Comparison of ENCODE assay signal across 8 mouse cellular contexts in genomic region chr4:136021549-136022047, GRCm38 (mm10). TPM values are rescaled to one million over a fixed set of nuclear protein-coding genes. Genes with fewer than 3 reads are reported as not detected.
DNase-seq lines count a peak whose midpoint lies in the region; ATAC-seq and TF ChIP-seq lines count a peak whose summit lies in the region.

TSS of gene Eloa (minus strand) at chr4:136021763.

- DNase-seq in CD4-positive helper T cell, adult 2 months (ENCODE audit: low read depth, low spot score), result peak; percentile 100
- DNase-seq in brain, embryonic 18.5 days (ENCODE audit: low read depth, low spot score), result peak; percentile 94
- peak; percentile 100 for DNase-seq in kidney, postnatal 0 days (ENCODE audit: low spot score)
- DNase-seq in liver, embryonic 11.5 days (ENCODE audit: low spot score), result peak; percentile 100
- DNase-seq in naive thymus-derived CD4-positive, alpha-beta T cell, adult 2 months (ENCODE audit: low read depth), result peak; percentile 100

- under 1% methylated on average over 41 of the region's 48 CpGs for WGBS in heart, embryonic 12.5 days
- under 1% methylated on average over 46 of the region's 48 CpGs for WGBS in kidney, postnatal 0 days
- WGBS in liver, embryonic 11.5 days, result under 1% methylated on average over 48 of the region's 48 CpGs
- under 1% methylated on average over 47 of the region's 48 CpGs for WGBS in stomach, embryonic 14.5 days

- H3K4me1 ChIP-seq in heart, embryonic 12.5 days (replicated peaks), result peaks cover 14% of the 10 kb centered on the region
- H3K4me1 ChIP-seq in kidney, postnatal 0 days (replicated peaks; ENCODE audit: insufficient read depth, low read length), result peaks cover 8% of the 10 kb centered on the region; the same call in 1 of the 2 replicates
- peaks cover 11% of the 10 kb centered on the region for H3K4me1 ChIP-seq in liver, embryonic 11.5 days (replicated peaks; ENCODE audit: control insufficient read depth, insufficient read depth, low read length)
- peaks cover 9% of the 10 kb centered on the region; the same call in 1 of the 2 replicates for H3K4me1 ChIP-seq in stomach, embryonic 14.5 days (ENCODE audit: control insufficient read depth, insufficient read depth, low read length)

- ATAC-seq in erythroid progenitor cell, adult 5-6 weeks (replicated peaks; ENCODE audit: low FRiP score, poor library complexity, severe bottlenecking), result peak; percentile 98
- peak; percentile 100 for ATAC-seq in heart, embryonic 12.5 days (ENCODE audit: insufficient number of reproducible peaks, low FRiP score)
- ATAC-seq in kidney, postnatal 0 days (replicated peaks; ENCODE audit: low FRiP score, low read depth), result peak; percentile 98
- ATAC-seq in liver, embryonic 11.5 days (replicated peaks; ENCODE audit: low FRiP score), result peak; percentile 98
- ATAC-seq in stomach, embryonic 14.5 days (ENCODE audit: insufficient number of reproducible peaks, insufficient read depth, low FRiP score, low read depth), result peak; percentile 99

- H3K9me3 ChIP-seq in heart, embryonic 12.5 days (replicated peaks), result no peaks in the 10 kb centered on the region
- no peaks in the 10 kb centered on the region for H3K9me3 ChIP-seq in kidney, postnatal 0 days (replicated peaks; ENCODE audit: low read length)
- H3K9me3 ChIP-seq in liver, embryonic 11.5 days (ENCODE audit: control insufficient read depth, low read length), result no peaks in the 10 kb centered on the region
- no peaks in the 10 kb centered on the region for H3K9me3 ChIP-seq in stomach, embryonic 14.5 days (ENCODE audit: control insufficient read depth, low read depth, low read length)

- no peaks in the 10 kb centered on the region for H3K27me3 ChIP-seq in heart, embryonic 12.5 days (replicated peaks)
- H3K27me3 ChIP-seq in kidney, postnatal 0 days (ENCODE audit: insufficient read depth, low read length), result no peaks in the 10 kb centered on the region
- no peaks in the 10 kb centered on the region for H3K27me3 ChIP-seq in liver, embryonic 11.5 days (replicated peaks; ENCODE audit: control insufficient read depth, insufficient read depth, low read length)
- H3K27me3 ChIP-seq in stomach, embryonic 14.5 days (ENCODE audit: control insufficient read depth, insufficient read depth, low read length), result no peaks in the 10 kb centered on the region

- H3K4me2 ChIP-seq in heart, embryonic 12.5 days, result peak within 1 kb of the TSS; percentile 95
- peak within 1 kb of the TSS; percentile 74 for H3K4me2 ChIP-seq in kidney, postnatal 0 days (ENCODE audit: low read length)
- H3K4me2 ChIP-seq in liver, embryonic 11.5 days, result peak within 1 kb of the TSS; percentile 84
- H3K4me2 ChIP-seq in stomach, embryonic 14.5 days (replicated peaks; ENCODE audit: low read depth, low read length), result peak within 1 kb of the TSS; percentile 78

- H3K36me3 ChIP-seq in heart, embryonic 12.5 days, result no peaks in the 10 kb centered on the region
- no peaks in the 10 kb centered on the region for H3K36me3 ChIP-seq in kidney, postnatal 0 days (ENCODE audit: insufficient read depth, low read length)
- H3K36me3 ChIP-seq in liver, embryonic 11.5 days (ENCODE audit: control insufficient read depth, insufficient read depth, low read length), result no peaks in the 10 kb centered on the region; the same call in 1 of the 2 replicates
- H3K36me3 ChIP-seq in stomach, embryonic 14.5 days (ENCODE audit: control insufficient read depth, insufficient read depth, low read length), result no peaks in the 10 kb centered on the region

- peak; percentile 16; the same call in 1 of the 2 replicates for TF ChIP-seq CTCF in kidney, postnatal 0 days (IDR thresholded peaks at IDR 0.05; ENCODE audit: low read depth)

- H3K27ac ChIP-seq in heart, embryonic 12.5 days (ENCODE audit: poor library complexity, severe bottlenecking), result peak within 1 kb of the TSS; percentile 81
- peak within 1 kb of the TSS; percentile 88 for H3K27ac ChIP-seq in kidney, postnatal 0 days
- H3K27ac ChIP-seq in liver, embryonic 11.5 days (ENCODE audit: low read depth, low read length), result peak within 1 kb of the TSS; percentile 87
- H3K27ac ChIP-seq in stomach, embryonic 14.5 days (ENCODE audit: low read length), result peak within 1 kb of the TSS; percentile 56; the same call in 1 of the 2 replicates

- H3K4me3 ChIP-seq in heart, embryonic 12.5 days, result peak within 1 kb of the TSS; percentile 98
- peak within 1 kb of the TSS; percentile 85 for H3K4me3 ChIP-seq in kidney, postnatal 0 days (replicated peaks; ENCODE audit: low read depth, low read length)
- H3K4me3 ChIP-seq in liver, embryonic 11.5 days (ENCODE audit: low read depth, low read length), result peak within 1 kb of the TSS; percentile 100
- H3K4me3 ChIP-seq in stomach, embryonic 14.5 days (ENCODE audit: low read depth, low read length), result peak within 1 kb of the TSS; percentile 79

- H3K9ac ChIP-seq in heart, embryonic 12.5 days, result peak within 1 kb of the TSS; percentile 99
- H3K9ac ChIP-seq in kidney, postnatal 0 days (ENCODE audit: low read depth, low read length), result peak within 1 kb of the TSS; percentile 94
- H3K9ac ChIP-seq in liver, embryonic 11.5 days (ENCODE audit: low read depth, low read length), result peak within 1 kb of the TSS; percentile 98
- H3K9ac ChIP-seq in stomach, embryonic 14.5 days (replicated peaks; ENCODE audit: low read depth, low read length), result peak within 1 kb of the TSS; percentile 85

RNA-seq across cellular contexts. Expression of gene Eloa, which starts in this region (rescaled TPM):
- 54.8 and 64.1 TPM in 2 replicates for total RNA-seq in erythroid progenitor cell, adult 5-6 weeks (2015; ENCODE audit: low replicate concordance)
- total RNA-seq in erythroid progenitor cell, adult 5-6 weeks (2017; ENCODE audit: low replicate concordance), result 60.8 and 64.2 TPM in 2 replicates
- 35.3 and 36.8 TPM in 2 replicates for polyA plus RNA-seq in heart, embryonic 12.5 days (2016; fragmentation: Nextera tagmentation; extraction: Ambion mirVana)
- polyA plus RNA-seq in kidney, postnatal 0 days (2015; fragmentation: Nextera tagmentation; extraction: Ambion mirVana), result 29.1 and 30.9 TPM in 2 replicates
- 48.6 and 51.6 TPM in 2 replicates for polyA plus RNA-seq in liver, embryonic 11.5 days (2014; fragmentation: Nextera tagmentation; extraction: Ambion mirVana)
- polyA plus RNA-seq in stomach, embryonic 14.5 days (2014; fragmentation: Nextera tagmentation; extraction: Ambion mirVana), result 39.8 and 43.9 TPM in 2 replicates

Comparison
In these comparisons a context has a peak if more than half of its experiments do, and no peak if none do; other contexts are left out.
1. Peak in every context shown above with its lines: DNase-seq, ATAC-seq, H3K4me3 ChIP-seq and H3K27ac ChIP-seq.